ENCODE assay signal across 8 mouse cellular contexts in the genomic region with DNA sequence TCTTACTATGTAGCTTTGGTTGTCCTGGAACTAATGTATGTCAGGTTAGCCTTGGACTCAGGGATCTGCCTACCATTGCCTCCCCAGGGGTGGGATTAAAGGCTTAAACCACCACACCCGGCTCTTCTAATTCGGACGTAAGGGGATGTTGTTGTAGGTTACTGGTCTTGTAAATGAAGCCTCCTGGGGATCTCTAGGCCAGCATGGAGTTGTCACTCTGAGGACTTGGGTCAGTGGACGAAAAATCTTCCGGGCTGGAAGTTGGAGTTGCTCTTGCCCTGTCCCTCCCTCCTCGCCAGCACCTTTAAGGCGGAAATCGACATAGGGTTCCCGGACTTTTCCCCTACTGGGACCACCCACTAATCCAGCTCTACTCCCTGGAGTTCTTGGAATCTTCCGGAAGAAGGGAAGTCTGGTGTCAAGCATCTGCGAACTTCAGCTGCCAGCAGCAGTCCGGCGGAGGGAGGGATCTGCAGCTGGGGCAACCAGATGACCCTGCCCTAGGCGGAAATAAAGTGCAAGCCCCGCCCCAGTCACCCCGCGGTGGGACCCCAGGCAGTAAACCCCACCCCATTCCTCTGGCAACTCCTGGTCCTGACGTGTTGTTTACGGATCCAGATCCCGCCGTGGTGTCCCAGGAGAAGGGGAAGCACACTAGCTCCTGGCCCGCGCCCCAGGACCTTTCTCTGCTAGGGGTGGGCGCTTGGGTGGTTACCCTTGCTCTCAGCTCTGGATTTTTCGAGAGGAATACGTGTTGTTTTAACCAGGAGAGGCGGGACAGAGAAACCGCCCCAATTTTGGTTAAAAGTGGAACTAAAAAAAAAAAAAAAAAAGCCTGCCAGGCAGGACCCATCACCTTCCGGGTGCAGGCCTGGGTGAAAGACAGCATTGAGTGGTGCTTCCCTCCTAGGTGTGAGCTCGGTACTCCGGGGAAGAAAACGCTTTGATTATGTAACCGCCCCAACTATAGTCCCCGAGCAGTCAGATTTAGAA. TPM values are rescaled to one million over a fixed set of nuclear protein-coding genes. Genes with fewer than 3 reads are reported as not detected.
DNase-seq lines count a peak whose midpoint lies in the region; ATAC-seq lines count a peak whose summit lies in the region.

No protein-coding gene starts in this region.

- no peaks in the 10 kb centered on the region for H3K27me3 ChIP-seq in hindbrain, embryonic 15.5 days

- peaks cover 8% of the 10 kb centered on the region for H3K4me1 ChIP-seq in hindbrain, embryonic 15.5 days (replicated peaks)

- no peaks in the 10 kb centered on the region for H3K9me3 ChIP-seq in hindbrain, embryonic 15.5 days

- H3K4me2 ChIP-seq in hindbrain, embryonic 15.5 days, result peak overlapping the region; percentile 65

- peak overlapping the region; percentile 65 for H3K27ac ChIP-seq in hindbrain, embryonic 15.5 days (replicated peaks)

- 6% methylated on average over 34 of the region's 34 CpGs for WGBS in hindbrain, embryonic 15.5 days

- peak overlapping the region; percentile 35 for H3K4me3 ChIP-seq in hindbrain, embryonic 15.5 days

- H3K36me3 ChIP-seq in hindbrain, embryonic 15.5 days, result no peaks in the 10 kb centered on the region

- ATAC-seq in hindbrain, embryonic 15.5 days (ENCODE audit: low FRiP score, low read depth), result peak; percentile 19; the same call in 1 of the 2 replicates
- peak; percentile 98 for ATAC-seq in megakaryocyte, adult 5-6 weeks (ENCODE audit: poor library complexity, severe bottlenecking)

- H3K9ac ChIP-seq in hindbrain, embryonic 15.5 days, result peak overlapping the region; percentile 23

- peak; percentile 91 for DNase-seq in Muller cell, postnatal 12 days (ENCODE audit: inconsistent ontology term)
- DNase-seq in cerebellum, postnatal 25 days, result peak; percentile 55 to 66
- peak; percentile 97 for DNase-seq in gastrocnemius, adult 18-20 months (ENCODE audit: low spot score)
- DNase-seq in left cerebral cortex, adult 8-10 months (ENCODE audit: low spot score in 2 of 2), result peak; percentile 48 to 49
- DNase-seq in right cerebral cortex, adult 2 months (ENCODE audit: low spot score in 2 of 2), result peak; percentile 53 to 57
- peak; percentile 45 for DNase-seq in urinary bladder, postnatal 10 days (ENCODE audit: low spot score)

RNA-seq across cellular contexts. Expression of gene Sp1, which starts 6.4 kb away (rescaled TPM):
- total RNA-seq in gastrocnemius, adult 18-20 months (2021), result 10 to 100 TPM; 16.1 to 19.3 TPM
- polyA plus RNA-seq in hindbrain, embryonic 15.5 days (2015; fragmentation: Nextera tagmentation; extraction: Ambion mirVana), result 3.4 and 4.0 TPM in 2 replicates
- total RNA-seq in left cerebral cortex, adult 8-10 months (2022), result 10 to 100 TPM; 30.3 to 44.7 (median 38.7) TPM
- 68.3 and 71.8 TPM in 2 replicates for total RNA-seq in megakaryocyte, adult 5-6 weeks (2015)
- total RNA-seq in megakaryocyte, adult 5-6 weeks (2017), result 64.1 and 72.2 TPM in 2 replicates

RNA-seq across cellular contexts. Expression of gene Sp7, which starts 32.5 kb away (rescaled TPM):
- total RNA-seq in gastrocnemius, adult 18-20 months (2021), result not detected
- 0.57 and 0.71 TPM in 2 replicates for polyA plus RNA-seq in hindbrain, embryonic 15.5 days (2015; fragmentation: Nextera tagmentation; extraction: Ambion mirVana)
- total RNA-seq in left cerebral cortex, adult 8-10 months (2022), result 1 to 10 TPM in 2 of 4 experiments, under 1 TPM in 2; 0.82 to 1.6 (median 1.0) TPM
- not detected in 2 replicates for total RNA-seq in megakaryocyte, adult 5-6 weeks (2015)
- not detected in 2 replicates for total RNA-seq in megakaryocyte, adult 5-6 weeks (2017)

RNA-seq across cellular contexts. Expression of gene Amhr2, which starts 45.6 kb away (rescaled TPM):
- total RNA-seq in gastrocnemius, adult 18-20 months (2021), result 10 to 100 TPM; 11.1 to 17.7 TPM
- 0.21 and 0.52 TPM in 2 replicates for polyA plus RNA-seq in hindbrain, embryonic 15.5 days (2015; fragmentation: Nextera tagmentation; extraction: Ambion mirVana)
- total RNA-seq in left cerebral cortex, adult 8-10 months (2022), result 1 to 10 TPM in 1 of 4 experiments, under 1 TPM in 3; 0.73 to 2.0 (median 0.92) TPM
- total RNA-seq in megakaryocyte, adult 5-6 weeks (2015), result not detected in 2 replicates
- total RNA-seq in megakaryocyte, adult 5-6 weeks (2017), result not detected in 2 replicates

RNA-seq across cellular contexts. Expression of gene Aaas, which starts 49.0 kb away (rescaled TPM):
- total RNA-seq in gastrocnemius, adult 18-20 months (2021), result 10 to 100 TPM in 1 of 2 experiments, 1 to 10 TPM in 1; 6.6 to 11.4 TPM
- polyA plus RNA-seq in hindbrain, embryonic 15.5 days (2015; fragmentation: Nextera tagmentation; extraction: Ambion mirVana), result 36.8 and 37.9 TPM in 2 replicates
- 10 to 100 TPM; 20.1 to 25.3 (median 22.2) TPM for total RNA-seq in left cerebral cortex, adult 8-10 months (2022)
- 67.5 and 75.2 TPM in 2 replicates for total RNA-seq in megakaryocyte, adult 5-6 weeks (2015)
- 64.3 and 100 TPM in 2 replicates for total RNA-seq in megakaryocyte, adult 5-6 weeks (2017)

RNA-seq across cellular contexts. Expression of gene Prr13, which starts 59.3 kb away (rescaled TPM):
- 10 to 100 TPM; 20.4 to 23.2 TPM for total RNA-seq in gastrocnemius, adult 18-20 months (2021)
- 88.7 and 98.5 TPM in 2 replicates for polyA plus RNA-seq in hindbrain, embryonic 15.5 days (2015; fragmentation: Nextera tagmentation; extraction: Ambion mirVana)
- 10 to 100 TPM; 42.3 to 53.7 (median 44.3) TPM for total RNA-seq in left cerebral cortex, adult 8-10 months (2022)
- total RNA-seq in megakaryocyte, adult 5-6 weeks (2015), result 306 and 344 TPM in 2 replicates
- total RNA-seq in megakaryocyte, adult 5-6 weeks (2017), result 197 and 215 TPM in 2 replicates

Comparison
In these comparisons a context has a peak if more than half of its experiments do, and no peak if none do; other contexts are left out.
1. Peak in every context shown above with its lines: DNase-seq, ATAC-seq, H3K4me3 ChIP-seq and H3K27ac ChIP-seq.
2. DNase-seq: peak in every context shown above with its lines; median percentile 97 in gastrocnemius, adult 18-20 months; 91 in Muller cell, postnatal 12 days; 60 in cerebellum, postnatal 25 days; 55 in right cerebral cortex, adult 2 months; 48 in left cerebral cortex, adult 8-10 months; 45 in urinary bladder, postnatal 10 days.